Mouse (Mus musculus): ENCODE measurements at regions not wholly inside any gene's neighbourhood (a gene's known extent, or its start where the extent isn't known, plus 50 kb on each side); places are given as distances from the start of the nearest gene placed in this dataset.

- no peaks in the 10 kb centered on the region for H3K27me3 ChIP-seq (replicated peaks; ENCODE audit: control insufficient read depth, insufficient read depth, low read length)
- ATAC-seq, result no peak
- no peak overlapping the region for H3K4me3 ChIP-seq (ENCODE audit: low read length)
- H3K4me1 ChIP-seq (ENCODE audit: control insufficient read depth, insufficient read depth, low read length), result no peaks in the 10 kb centered on the region
- no peak overlapping the region for H3K9ac ChIP-seq (ENCODE audit: low read depth, low read length)
- H3K4me2 ChIP-seq (ENCODE audit: low read depth, low read length), result no peak overlapping the region
- WGBS, result 72% methylated on average over 6 of the region's 6 CpGs
- H3K9me3 ChIP-seq (ENCODE audit: control insufficient read depth, low read length), result no peaks in the 10 kb centered on the region
- no peak overlapping the region for H3K27ac ChIP-seq (ENCODE audit: low read length)
- no peaks in the 10 kb centered on the region for H3K36me3 ChIP-seq (ENCODE audit: control insufficient read depth, insufficient read depth, low read length)
These were observed 1005.7 kb upstream of the Nudt12 start for GRCm38 (mm10) chr17:60018752-60019323.

- peak; percentile 75 for ATAC-seq
- no peaks in the 10 kb centered on the region for H3K4me1 ChIP-seq (ENCODE audit: control insufficient read depth, insufficient read depth, low read length)
- no peak overlapping the region for H3K4me3 ChIP-seq (ENCODE audit: low read length)
- no peaks in the 10 kb centered on the region for H3K27me3 ChIP-seq (replicated peaks; ENCODE audit: control insufficient read depth, insufficient read depth, low read length)
- no peaks in the 10 kb centered on the region for H3K9me3 ChIP-seq (ENCODE audit: control insufficient read depth, low read length)
- no peak overlapping the region for H3K9ac ChIP-seq (ENCODE audit: low read depth, low read length)
- H3K4me2 ChIP-seq (ENCODE audit: low read depth, low read length), result no peak overlapping the region
- H3K36me3 ChIP-seq (ENCODE audit: control insufficient read depth, insufficient read depth, low read length), result no peaks in the 10 kb centered on the region
- 63% methylated on average over 4 of the region's 4 CpGs for WGBS
- no peak overlapping the region for H3K27ac ChIP-seq (ENCODE audit: low read length)
These were observed 984.8 kb upstream of the Nudt12 start for GRCm38 (mm10) chr17:59997952-59998351.

- Histone ChIP-seq H3K9ac (ENCODE audit: low read depth, low read length) (no peak overlapping the region), H3K4me2 (ENCODE audit: low read depth, low read length) (no peak overlapping the region), H3K4me3 (ENCODE audit: low read length) (no peak overlapping the region), H3K9me3 (ENCODE audit: control insufficient read depth, low read length) (no peaks in the 10 kb centered on the region), H3K27me3 (replicated peaks; ENCODE audit: control insufficient read depth, insufficient read depth, low read length) (no peaks in the 10 kb centered on the region), H3K4me1 (ENCODE audit: control insufficient read depth, insufficient read depth, low read length) (no peaks in the 10 kb centered on the region), H3K27ac (ENCODE audit: low read length) (no peak overlapping the region), H3K36me3 (ENCODE audit: control insufficient read depth, insufficient read depth, low read length) (no peaks in the 10 kb centered on the region)
- ATAC-seq, result no peak
These were observed 966.2 kb upstream of the Nudt12 start for GRCm38 (mm10) chr17:59979325-59979880.

GRCm38 (mm10) chr17:59977136-59977770 is 964.1 kb upstream of the Nudt12 start:
- Histone ChIP-seq H3K4me3 (ENCODE audit: low read length) (no peak overlapping the region), H3K9ac (ENCODE audit: low read depth, low read length) (no peak overlapping the region), H3K36me3 (ENCODE audit: control insufficient read depth, insufficient read depth, low read length) (no peaks in the 10 kb centered on the region), H3K27me3 (replicated peaks; ENCODE audit: control insufficient read depth, insufficient read depth, low read length) (no peaks in the 10 kb centered on the region), H3K4me2 (ENCODE audit: low read depth, low read length) (no peak overlapping the region), H3K27ac (ENCODE audit: low read length) (no peak overlapping the region), H3K4me1 (ENCODE audit: control insufficient read depth, insufficient read depth, low read length) (no peaks in the 10 kb centered on the region), H3K9me3 (ENCODE audit: control insufficient read depth, low read length) (no peaks in the 10 kb centered on the region)
- 91% methylated on average over 1 of the region's 1 CpGs for WGBS
- no peak for ATAC-seq

- Histone ChIP-seq H3K4me1 (ENCODE audit: control insufficient read depth, insufficient read depth, low read length) (no peaks in the 10 kb centered on the region), H3K36me3 (ENCODE audit: control insufficient read depth, insufficient read depth, low read length) (no peaks in the 10 kb centered on the region), H3K27me3 (replicated peaks; ENCODE audit: control insufficient read depth, insufficient read depth, low read length) (no peaks in the 10 kb centered on the region), H3K4me2 (ENCODE audit: low read depth, low read length) (no peak overlapping the region), H3K9ac (ENCODE audit: low read depth, low read length) (no peak overlapping the region), H3K4me3 (ENCODE audit: low read length) (no peak overlapping the region), H3K27ac (ENCODE audit: low read length) (no peak overlapping the region), H3K9me3 (ENCODE audit: control insufficient read depth, low read length) (no peaks in the 10 kb centered on the region)
- 75% methylated on average over 3 of the region's 3 CpGs for WGBS
- ATAC-seq, result no peak
These were observed 954.2 kb upstream of the Nudt12 start for GRCm38 (mm10) chr17:59967383-59967782.

- Histone ChIP-seq H3K4me2 (ENCODE audit: low read depth, low read length) (no peak overlapping the region), H3K4me3 (ENCODE audit: low read length) (no peak overlapping the region), H3K4me1 (ENCODE audit: control insufficient read depth, insufficient read depth, low read length) (no peaks in the 10 kb centered on the region), H3K9ac (ENCODE audit: low read depth, low read length) (no peak overlapping the region), H3K27me3 (replicated peaks; ENCODE audit: control insufficient read depth, insufficient read depth, low read length) (no peaks in the 10 kb centered on the region), H3K36me3 (ENCODE audit: control insufficient read depth, insufficient read depth, low read length) (no peaks in the 10 kb centered on the region), H3K27ac (ENCODE audit: low read length) (no peak overlapping the region), H3K9me3 (ENCODE audit: control insufficient read depth, low read length) (no peaks in the 10 kb centered on the region)
- WGBS, result 86% methylated on average over 4 of the region's 4 CpGs
- ATAC-seq, result no peak
These were observed 942.3 kb upstream of the Nudt12 start for GRCm38 (mm10) chr17:59955300-59956057.

- Histone ChIP-seq H3K4me3 (ENCODE audit: low read length) (no peak overlapping the region), H3K9me3 (ENCODE audit: control insufficient read depth, low read length) (no peaks in the 10 kb centered on the region), H3K4me2 (ENCODE audit: low read depth, low read length) (no peak overlapping the region), H3K9ac (ENCODE audit: low read depth, low read length) (no peak overlapping the region), H3K36me3 (ENCODE audit: control insufficient read depth, insufficient read depth, low read length) (no peaks in the 10 kb centered on the region), H3K27ac (ENCODE audit: low read length) (no peak overlapping the region), H3K27me3 (replicated peaks; ENCODE audit: control insufficient read depth, insufficient read depth, low read length) (no peaks in the 10 kb centered on the region), H3K4me1 (ENCODE audit: control insufficient read depth, insufficient read depth, low read length) (no peaks in the 10 kb centered on the region)
- 74% methylated on average over 1 of the region's 1 CpGs for WGBS
- ATAC-seq, result no peak
These were observed 933.3 kb upstream of the Nudt12 start for GRCm38 (mm10) chr17:59946433-59946832.

GRCm38 (mm10) chr17:59904395-59904794 is 891.2 kb upstream of the Nudt12 start:
- Histone ChIP-seq H3K4me3 (ENCODE audit: low read length) (no peak overlapping the region), H3K9me3 (ENCODE audit: control insufficient read depth, low read length) (no peaks in the 10 kb centered on the region), H3K4me1 (ENCODE audit: control insufficient read depth, insufficient read depth, low read length) (no peaks in the 10 kb centered on the region), H3K9ac (ENCODE audit: low read depth, low read length) (no peak overlapping the region), H3K4me2 (ENCODE audit: low read depth, low read length) (no peak overlapping the region), H3K36me3 (ENCODE audit: control insufficient read depth, insufficient read depth, low read length) (no peaks in the 10 kb centered on the region), H3K27ac (ENCODE audit: low read length) (no peak overlapping the region), H3K27me3 (replicated peaks; ENCODE audit: control insufficient read depth, insufficient read depth, low read length) (no peaks in the 10 kb centered on the region)
- WGBS, result 81% methylated on average over 3 of the region's 3 CpGs
- no peak for ATAC-seq

GRCm38 (mm10) chr17:59877791-59878190 is 864.6 kb upstream of the Nudt12 start:
- H3K27ac ChIP-seq (ENCODE audit: low read length), result no peak overlapping the region
- WGBS, result 90% methylated on average over 4 of the region's 4 CpGs
- H3K9me3 ChIP-seq (ENCODE audit: control insufficient read depth, low read length), result no peaks in the 10 kb centered on the region
- no peaks in the 10 kb centered on the region for H3K4me1 ChIP-seq (ENCODE audit: control insufficient read depth, insufficient read depth, low read length)
- no peak overlapping the region for H3K4me2 ChIP-seq (ENCODE audit: low read depth, low read length)
- no peak overlapping the region for H3K4me3 ChIP-seq (ENCODE audit: low read length)
- H3K9ac ChIP-seq (ENCODE audit: low read depth, low read length), result no peak overlapping the region
- no peaks in the 10 kb centered on the region for H3K27me3 ChIP-seq (replicated peaks; ENCODE audit: control insufficient read depth, insufficient read depth, low read length)
- ATAC-seq, result no peak
- no peaks in the 10 kb centered on the region for H3K36me3 ChIP-seq (ENCODE audit: control insufficient read depth, insufficient read depth, low read length)

All from intestine, embryonic 16.5 days (tissue).